Mouse (Mus musculus) gastrocnemius, adult 2 months (tissue): Measurements from ENCODE around the gene Slc40a1. TPM values are rescaled to one million over a fixed set of nuclear protein-coding genes. Genes with fewer than 3 reads are reported as not detected.

Source experiments
- DNase-seq: peaks from one replicate; pipeline ENCODE4 v3.0.0; 2022
- H3K27ac ChIP-seq: fragments of 200-600 bp; 2 replicates; pipeline ENCODE4 v1.8.1; 2022; ENCODE audit warnings: mild to moderate bottlenecking
- H3K4me3 ChIP-seq: fragments of 200-600 bp; 2 replicates; pipeline ENCODE4 v1.8.1; 2022; ENCODE audit warnings: mild to moderate bottlenecking, moderate library complexity
- CTCF ChIP-seq: fragments of 200-600 bp; IDR thresholded peaks from 2 replicates; pipeline ENCODE4 v1.8.1; 2022; ENCODE audit warnings: antibody characterized with exemption, mild to moderate bottlenecking, moderate library complexity
- intact Hi-C: fragments of 180-260 bp; cut with DNase I; formaldehyde crosslinking; loops from one replicate; pipeline ENCODE4 v1.15.1; 2025
- total RNA-seq, 2 experiments: library from RNA; stranded (reverse); gene quantifications; 2 replicates each; pipeline ENCODE4 v1.2.3; 2021

Gene Slc40a1
- total RNA-seq, 2 experiments from 2014 or later: 21.3 to 26.3 TPM

DNA sequence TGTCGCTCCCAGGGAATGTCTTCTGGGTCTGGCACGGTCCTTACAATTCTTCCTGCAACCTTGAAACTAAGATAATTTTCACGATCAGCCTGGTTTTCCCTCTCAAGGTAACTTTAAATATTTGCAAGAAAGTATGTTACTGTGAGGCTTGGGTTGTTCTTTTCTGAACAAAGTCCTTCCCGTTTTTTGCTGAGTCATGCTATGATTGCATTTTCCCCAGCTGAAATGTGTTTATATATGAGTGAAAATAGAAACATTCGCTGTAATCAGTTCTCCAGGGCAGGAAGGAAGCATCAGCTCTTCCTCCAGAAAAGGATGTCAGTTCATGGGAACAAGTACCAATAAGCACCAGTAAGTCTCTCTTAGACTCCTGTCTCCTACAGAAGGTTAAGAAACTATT, 66.0 kb downstream of the Slc40a1 start:
- TF ChIP-seq CTCF: no peak
- H3K4me3 ChIP-seq: peak overlapping the region; percentile 17
- intact Hi-C loops: loop anchor here (10.0 kb wide), 1 partner anchor 64 kb away; the partner anchor contains the start of gene Slc40a1
- no peak for DNase-seq
- peak overlapping the region; percentile 76 for H3K27ac ChIP-seq

Other genes starting within 250 kb of the Slc40a1 start
- gene Wdr75, start 131.4 kb downstream of the Slc40a1 start, total RNA-seq: 10 to 100 TPM; 18.5 to 24.7 TPM
- gene Gm5269, start 36.2 kb downstream of the Slc40a1 start, total RNA-seq: not detected
- under 1 TPM; 0.11 to 0.43 TPM for gene Dnah7b, start 139.8 kb upstream of the Slc40a1 start, total RNA-seq